Comparison of ENCODE assay signal across 19 mouse cellular contexts in the genomic region with DNA sequence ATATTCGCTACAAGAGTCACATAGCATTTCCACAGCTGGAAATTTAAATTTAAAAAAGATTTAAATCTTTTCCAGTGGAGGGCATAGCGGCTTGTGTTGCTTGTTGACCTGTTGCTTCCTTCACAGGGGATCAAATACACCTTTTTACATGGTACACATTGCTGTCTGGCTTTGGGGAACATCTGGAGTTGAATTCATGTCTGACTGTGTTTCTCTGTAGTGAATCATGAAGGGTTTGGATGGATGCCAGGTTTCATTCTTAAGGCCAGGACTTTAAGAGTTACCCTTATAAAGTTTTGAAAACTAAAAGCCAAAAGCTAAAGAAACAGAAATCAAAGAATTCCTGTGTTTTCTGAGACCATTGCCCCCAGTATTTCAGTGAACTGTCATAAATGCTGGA.
DNase-seq lines count a peak whose midpoint lies in the region; ATAC-seq lines count a peak whose summit lies in the region.
"Had no signal": no experiment of that assay in that cellular context is flagged by ENCODE, and none has a peak within 500 bp of the region (broad histone marks: within the 10 kb centered on the region; RNA-seq: fewer than 3 reads in every experiment).

No protein-coding gene starts in this region.

- ATAC-seq in embryonic facial prominence, embryonic 14.5 days (ENCODE audit: low read depth): no peak
- ATAC-seq in midbrain, embryonic 11.5 days (ENCODE audit: low FRiP score): no peak
- no peak for ATAC-seq in midbrain, embryonic 14.5 days (ENCODE audit: low FRiP score, low TSS enrichment)
- ATAC-seq in limb, embryonic 13.5 days (ENCODE audit: low FRiP score, low read depth): peak; percentile 67; the same call in 1 of the 2 replicates
- ATAC-seq in erythroid progenitor cell, adult 5-6 weeks (replicated peaks; ENCODE audit: low FRiP score, poor library complexity, severe bottlenecking): no peak
- ATAC-seq: forebrain, embryonic 14.5 days had no signal

- H3K4me2 ChIP-seq in embryonic facial prominence, embryonic 14.5 days (ENCODE audit: low read depth, low read length): no peak overlapping the region
- no peak overlapping the region for H3K4me2 ChIP-seq in midbrain, embryonic 11.5 days
- no peak overlapping the region for H3K4me2 ChIP-seq in midbrain, embryonic 14.5 days (ENCODE audit: low read length)
- H3K4me2 ChIP-seq in limb, embryonic 13.5 days (replicated peaks): no peak overlapping the region
- H3K4me2 ChIP-seq: embryonic facial prominence, embryonic 12.5 days; heart, embryonic 12.5 days; hindbrain, embryonic 15.5 days had no signal

- WGBS in embryonic facial prominence, embryonic 14.5 days: 38% methylated on average over 2 of the region's 2 CpGs
- WGBS in embryonic facial prominence, embryonic 10.5 days: 88% methylated on average over 2 of the region's 2 CpGs
- WGBS in midbrain, embryonic 11.5 days: 88% methylated on average over 2 of the region's 2 CpGs
- WGBS in midbrain, embryonic 14.5 days: 84% methylated on average over 2 of the region's 2 CpGs
- 43% methylated on average over 2 of the region's 2 CpGs for WGBS in limb, embryonic 13.5 days

- no peaks in the 10 kb centered on the region for H3K9me3 ChIP-seq in embryonic facial prominence, embryonic 14.5 days (ENCODE audit: control insufficient read depth, low read length)
- no peaks in the 10 kb centered on the region for H3K9me3 ChIP-seq in embryonic facial prominence, embryonic 10.5 days
- no peaks in the 10 kb centered on the region for H3K9me3 ChIP-seq in midbrain, embryonic 11.5 days (ENCODE audit: control insufficient read depth, low read length)
- H3K9me3 ChIP-seq in midbrain, embryonic 14.5 days (ENCODE audit: control insufficient read depth, low read length): no peaks in the 10 kb centered on the region
- no peaks in the 10 kb centered on the region for H3K9me3 ChIP-seq in limb, embryonic 13.5 days
- H3K9me3 ChIP-seq: embryonic facial prominence, embryonic 12.5 days; forebrain, embryonic 10.5 days; heart, embryonic 12.5 days; hindbrain, embryonic 15.5 days had no signal

- no peak overlapping the region for H3K4me3 ChIP-seq in embryonic facial prominence, embryonic 14.5 days (ENCODE audit: low read depth, low read length)
- H3K4me3 ChIP-seq in embryonic facial prominence, embryonic 10.5 days: no peak overlapping the region
- no peak overlapping the region for H3K4me3 ChIP-seq in midbrain, embryonic 11.5 days (ENCODE audit: low read depth, low read length)
- H3K4me3 ChIP-seq in midbrain, embryonic 14.5 days (replicated peaks; ENCODE audit: low read depth, low read length): no peak overlapping the region
- H3K4me3 ChIP-seq in limb, embryonic 13.5 days: no peak overlapping the region
- H3K4me3 ChIP-seq: embryonic facial prominence, embryonic 12.5 days; forebrain, embryonic 10.5 days; gastrocnemius, adult 2 months; heart, embryonic 12.5 days; hindbrain, embryonic 15.5 days had no signal

- H3K36me3 ChIP-seq in embryonic facial prominence, embryonic 14.5 days (ENCODE audit: control insufficient read depth, insufficient read depth, low read length): no peaks in the 10 kb centered on the region
- H3K36me3 ChIP-seq in embryonic facial prominence, embryonic 10.5 days (replicated peaks): no peaks in the 10 kb centered on the region
- H3K36me3 ChIP-seq in midbrain, embryonic 11.5 days (ENCODE audit: control insufficient read depth, insufficient read depth, low read length): no peaks in the 10 kb centered on the region
- no peaks in the 10 kb centered on the region for H3K36me3 ChIP-seq in midbrain, embryonic 14.5 days (ENCODE audit: control insufficient read depth, insufficient read depth, low read length)
- H3K36me3 ChIP-seq in limb, embryonic 13.5 days: no peaks in the 10 kb centered on the region
- H3K36me3 ChIP-seq: embryonic facial prominence, embryonic 12.5 days; forebrain, embryonic 10.5 days; heart, embryonic 12.5 days; hindbrain, embryonic 15.5 days had no signal

- no peak overlapping the region for H3K27ac ChIP-seq in embryonic facial prominence, embryonic 14.5 days (replicated peaks; ENCODE audit: low read depth, low read length)
- H3K27ac ChIP-seq in embryonic facial prominence, embryonic 10.5 days (replicated peaks): no peak overlapping the region
- H3K27ac ChIP-seq in midbrain, embryonic 11.5 days (ENCODE audit: low read depth, low read length): no peak overlapping the region
- no peak overlapping the region for H3K27ac ChIP-seq in midbrain, embryonic 14.5 days (replicated peaks; ENCODE audit: low read depth, low read length)
- H3K27ac ChIP-seq in limb, embryonic 13.5 days: no peak overlapping the region
- H3K27ac ChIP-seq: embryonic facial prominence, embryonic 12.5 days; forebrain, embryonic 10.5 days; gastrocnemius, adult 2 months; hindbrain, embryonic 15.5 days had no signal

- no peak overlapping the region for H3K9ac ChIP-seq in embryonic facial prominence, embryonic 14.5 days (ENCODE audit: low read depth, low read length)
- no peak overlapping the region for H3K9ac ChIP-seq in midbrain, embryonic 11.5 days (ENCODE audit: low read length)
- no peak overlapping the region for H3K9ac ChIP-seq in midbrain, embryonic 14.5 days (replicated peaks; ENCODE audit: low read length)
- no peak overlapping the region for H3K9ac ChIP-seq in limb, embryonic 13.5 days
- H3K9ac ChIP-seq: embryonic facial prominence, embryonic 12.5 days; heart, embryonic 12.5 days; hindbrain, embryonic 15.5 days had no signal

- peaks cover 9% of the 10 kb centered on the region for H3K4me1 ChIP-seq in embryonic facial prominence, embryonic 14.5 days (ENCODE audit: control insufficient read depth, insufficient read depth, low read length)
- H3K4me1 ChIP-seq in embryonic facial prominence, embryonic 10.5 days: 0 out of 2 replicates have a peak, but pooled peaks cover 4% of the 10 kb centered on the region
- no peaks in the 10 kb centered on the region for H3K4me1 ChIP-seq in midbrain, embryonic 11.5 days (ENCODE audit: control insufficient read depth, insufficient read depth, low read length)
- no peaks in the 10 kb centered on the region for H3K4me1 ChIP-seq in midbrain, embryonic 14.5 days (ENCODE audit: control insufficient read depth, insufficient read depth, low read length)
- peaks cover 18% of the 10 kb centered on the region for H3K4me1 ChIP-seq in limb, embryonic 13.5 days
- H3K4me1 ChIP-seq: forebrain, embryonic 10.5 days; heart, embryonic 12.5 days; hindbrain, embryonic 15.5 days had no signal

- H3K27me3 ChIP-seq in embryonic facial prominence, embryonic 14.5 days (replicated peaks; ENCODE audit: control insufficient read depth, insufficient read depth, low read length): no peaks in the 10 kb centered on the region
- no peaks in the 10 kb centered on the region for H3K27me3 ChIP-seq in embryonic facial prominence, embryonic 10.5 days (replicated peaks; ENCODE audit: low read depth, poor library complexity, severe bottlenecking)
- H3K27me3 ChIP-seq in midbrain, embryonic 11.5 days (ENCODE audit: control insufficient read depth, insufficient read depth, low read length): no peaks in the 10 kb centered on the region
- no peaks in the 10 kb centered on the region for H3K27me3 ChIP-seq in midbrain, embryonic 14.5 days (ENCODE audit: control insufficient read depth, insufficient read depth, low read length)
- no peaks in the 10 kb centered on the region for H3K27me3 ChIP-seq in limb, embryonic 13.5 days
- H3K27me3 ChIP-seq: CH12.LX; embryonic facial prominence, embryonic 12.5 days; heart, embryonic 12.5 days; hindbrain, embryonic 15.5 days had no signal

- DNase-seq in embryonic facial prominence, embryonic 14.5 days (ENCODE audit: low spot score): peak; percentile 75
- no peak for DNase-seq in embryonic facial prominence, embryonic 10.5 days (ENCODE audit: low spot score)
- peak; percentile 66 for DNase-seq in midbrain, embryonic 11.5 days (ENCODE audit: low spot score, missing footprints)
- no peak for DNase-seq in midbrain, embryonic 14.5 days
- DNase-seq in left cerebral cortex, adult 8-10 months (ENCODE audit: low spot score in 2 of 2): no peak
- DNase-seq: adrenal gland, postnatal 14 days; cerebellum, adult 11-12 months; cerebellum, adult 9-10 months; cerebellum, postnatal 36 days; gastrocnemius, adult 2 months; gastrocnemius, postnatal 25 days had no signal

Comparison
In these comparisons a context has a peak if more than half of its experiments do, and no peak if none do; other contexts are left out.
1. DNase-seq: peak in embryonic facial prominence, embryonic 14.5 days (single experiment) and midbrain, embryonic 11.5 days (single experiment); none in embryonic facial prominence, embryonic 10.5 days (single experiment), midbrain, embryonic 14.5 days (single experiment) and left cerebral cortex, adult 8-10 months (0 of 2).